Mouse (Mus musculus) skeletal muscle tissue, adult 2 months (tissue): ENCODE measurements around the gene Olfr287.

ENCODE experiments used
- DNase-seq: peaks from one replicate; pipeline ENCODE4 v3.0.0-alpha.2; 2012; ENCODE audit warnings: low read depth, low spot score

Olfr287 gene

DNA sequence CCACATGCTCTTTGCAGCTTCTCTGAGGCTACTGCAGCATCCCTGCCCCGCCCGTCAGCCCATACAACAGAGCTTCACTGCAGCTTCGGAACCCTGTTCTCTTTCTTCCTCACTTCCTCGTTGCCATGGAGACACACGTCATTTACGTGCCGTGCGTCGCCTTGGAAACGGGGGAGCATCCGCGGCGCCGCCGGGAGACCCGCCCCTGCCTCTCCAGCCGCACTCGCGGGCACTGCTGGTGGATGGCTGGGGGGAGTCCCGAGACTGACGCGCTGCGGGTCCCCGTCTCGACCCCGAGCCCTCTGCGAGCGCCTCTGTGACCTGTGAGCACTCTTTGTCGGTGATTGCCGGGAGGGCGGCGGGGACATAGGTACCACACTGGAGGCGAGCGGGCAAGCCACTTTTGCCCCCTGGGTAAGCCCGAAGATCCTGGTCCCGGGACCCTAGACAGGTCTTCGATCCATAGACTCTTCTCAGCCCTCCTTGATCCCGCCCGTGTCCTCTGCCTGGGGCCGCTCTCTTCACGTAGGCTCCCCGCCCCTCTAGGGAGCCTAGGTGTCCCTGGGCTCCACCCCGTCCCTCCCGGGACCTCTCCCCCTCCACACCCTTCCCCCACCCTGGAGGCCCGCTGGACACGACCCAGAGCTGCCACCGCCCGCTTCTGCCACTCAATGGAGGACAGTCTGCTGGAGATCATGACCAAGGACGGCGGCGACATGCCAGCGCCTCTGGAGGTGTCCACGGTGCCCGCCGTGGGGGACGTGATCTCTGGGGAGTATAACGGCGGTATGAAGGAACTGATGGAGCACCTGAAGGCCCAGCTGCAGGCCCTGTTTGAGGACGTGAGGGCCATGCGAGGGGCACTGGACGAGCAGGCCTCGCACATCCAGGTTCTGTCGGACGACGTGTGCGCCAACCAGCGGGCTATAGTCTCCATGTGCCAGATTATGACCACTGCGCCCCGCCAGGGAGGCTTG, 52.9 kb downstream of the Olfr287 start:
- no peak for DNase-seq

- no peak for DNase-seq
Observed at GRCm38 (mm10) chr15:98166963-98167644, 53.8 kb downstream of the Olfr287 start, which contains the start of gene Ccdc184. Ccdc184 (plus strand) TSS chr15:98167158.

DNA sequence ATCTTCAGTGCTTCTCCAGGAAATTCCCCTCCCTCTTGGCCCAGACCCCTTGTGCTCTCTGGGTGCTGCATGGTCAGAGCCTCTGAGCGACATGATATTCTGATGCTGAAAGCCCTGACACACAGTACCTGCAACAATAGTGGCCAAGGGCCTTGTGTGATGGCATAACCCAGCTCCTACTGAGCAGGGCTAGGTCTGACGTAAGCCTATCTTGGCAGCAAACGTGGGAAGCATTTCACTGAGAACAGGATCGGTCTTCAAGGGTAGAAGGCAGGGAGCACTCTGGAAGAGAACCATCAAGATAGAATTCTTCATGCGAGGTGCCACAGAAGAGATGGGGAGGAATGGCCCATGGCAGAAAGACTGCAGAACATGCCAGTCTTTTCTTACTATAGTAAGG, 55.3 kb downstream of the Olfr287 start, which contains the start of gene Asb8:
Gene Asb8, minus strand, starts transcription at position 101 of the 400 bp plus-strand sequence.
- no peak for DNase-seq

- DNase-seq, result no peak
Observed at GRCm38 (mm10) chr15:98162561-98162960, 58.3 kb downstream of the Olfr287 start.

- DNase-seq, result no peak
Observed at GRCm38 (mm10) chr15:98161026-98161805, 59.6 kb downstream of the Olfr287 start.

DNA sequence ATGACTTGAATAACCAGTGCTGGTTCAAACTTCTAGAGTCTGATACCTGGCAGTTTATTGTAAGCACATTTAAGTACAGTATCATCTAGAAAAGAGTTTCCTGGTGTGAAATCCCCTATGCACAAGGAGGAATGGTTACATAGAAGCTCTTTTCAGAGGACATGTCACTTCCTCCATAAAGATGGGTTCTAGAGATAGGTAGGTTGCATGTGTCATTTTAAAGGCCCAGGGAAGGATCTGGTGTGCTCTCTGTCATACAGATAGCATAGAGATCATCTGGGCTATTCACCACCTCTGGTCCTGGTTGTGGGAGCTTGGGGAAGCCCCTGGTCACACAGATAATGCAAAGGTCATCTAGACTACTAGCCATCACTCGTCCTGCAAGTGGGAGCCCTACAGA, 63.6 kb downstream of the Olfr287 start:
- no peak for DNase-seq
